Mouse (Mus musculus): Measurements from ENCODE around the gene Setd5. TPM values are rescaled to one million over a fixed set of nuclear protein-coding genes. Genes with fewer than 3 reads are reported as not detected.

Setd5 gene
- total RNA-seq, 1 experiment: 79.4 TPM

DNA sequence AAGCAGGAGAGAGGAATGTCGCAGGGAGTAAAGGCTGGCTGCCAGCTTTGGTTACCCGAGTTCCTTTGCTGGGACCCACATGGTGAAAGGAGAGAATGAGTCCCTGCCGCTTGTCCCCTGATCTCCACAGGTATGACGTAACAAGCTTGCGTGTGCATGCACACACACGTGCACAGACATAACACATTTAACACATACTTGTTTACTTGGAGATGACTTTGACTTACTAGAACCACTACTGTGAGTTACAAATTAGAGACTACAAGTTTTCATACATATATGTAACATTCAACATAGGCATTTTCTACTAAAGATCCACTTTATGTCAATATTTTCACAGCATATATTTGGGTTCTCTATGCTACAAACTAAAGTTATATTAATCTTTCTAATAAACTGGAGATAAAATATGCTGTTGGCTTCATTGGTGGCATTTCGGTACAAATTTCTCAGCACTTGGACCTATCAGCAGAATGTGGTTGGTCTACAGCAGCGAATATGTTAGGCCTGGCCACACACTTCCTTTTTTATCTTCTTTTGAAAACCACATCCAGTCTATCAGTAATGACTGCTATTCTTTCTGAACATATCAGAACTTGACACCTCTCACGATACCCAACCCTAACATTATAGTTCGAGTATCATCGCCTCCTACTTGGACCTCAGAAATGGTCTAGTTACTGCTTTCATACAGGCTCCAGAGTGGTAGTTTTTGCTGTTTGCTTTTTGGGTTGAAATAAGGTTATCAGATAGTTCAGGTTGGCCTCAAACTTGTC is 35.8 kb upstream of the Setd5 start:
- no peak overlapping the region for H3K4me3 ChIP-seq (ENCODE audit: insufficient read depth in 1 of 2, low read depth in 1 of 2, low read length in 2 of 2, poor library complexity in 1 of 2, severe bottlenecking in 1 of 2)
- TF ChIP-seq HCFC1 (IDR thresholded peaks at IDR 0.05; ENCODE audit: borderline replicate concordance, insufficient read depth, low read length) (no peak), MAFK (IDR thresholded peaks at IDR 0.05; ENCODE audit: insufficient read depth, low read depth, low read length) (no peak), ZNF384 (IDR thresholded peaks at IDR 0.05; ENCODE audit: low read depth, low read length) (no peak), CHD2 (IDR thresholded peaks at IDR 0.05; ENCODE audit: low read depth, low read length) (no peak)
- no peaks in the 10 kb centered on the region for H3K9me3 ChIP-seq (ENCODE audit: control insufficient read depth, insufficient read depth, low read depth, low read length)
- H3K9ac ChIP-seq (ENCODE audit: insufficient read depth, low read depth, low read length, poor library complexity, severe bottlenecking): no peak overlapping the region
- DNase-seq (ENCODE audit: low read depth, low spot score): no peak
- H3K4me1 ChIP-seq (ENCODE audit: control insufficient read depth in 2 of 2, insufficient read depth in 2 of 2, low read length in 2 of 2, poor library complexity in 1 of 2): peaks cover 3 to 5% of the 10 kb centered on the region in 2 experiments; a peak in 2 of 4 replicates
- H3K36me3 ChIP-seq (ENCODE audit: control insufficient read depth, insufficient read depth, low read length, poor library complexity, severe bottlenecking): no peaks in the 10 kb centered on the region
- H3K27ac ChIP-seq (ENCODE audit: insufficient read depth, low read depth, low read length, poor library complexity, severe bottlenecking): no peak overlapping the region
- in situ Hi-C loops (cut with MboI; ENCODE audit: low sequenced_read_pairs in 2 of 2, unreplicated experiment in 2 of 2): no loop called here

DNA sequence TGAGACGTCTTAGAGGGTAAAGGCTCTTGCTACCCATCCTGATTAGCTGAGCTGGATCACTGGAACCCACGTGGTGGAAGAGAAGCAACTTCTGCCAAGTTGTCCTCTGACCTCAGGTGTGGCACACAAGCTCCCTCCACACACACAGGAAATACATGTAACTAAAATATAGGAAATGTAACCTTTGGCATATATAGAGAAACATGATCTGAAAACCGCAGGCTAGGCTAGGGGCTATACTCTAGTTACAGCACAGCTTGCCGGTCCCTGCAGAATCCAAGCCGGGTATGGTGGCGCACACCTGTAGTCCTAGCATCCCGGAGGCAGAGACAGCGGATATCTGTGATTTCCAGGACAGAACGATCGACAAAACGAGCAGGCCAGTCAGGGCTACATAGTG is 31.6 kb upstream of the Setd5 start:
- in situ Hi-C loops (cut with MboI; ENCODE audit: low sequenced_read_pairs in 2 of 2, unreplicated experiment in 2 of 2): no loop called here
- H3K9me3 ChIP-seq (ENCODE audit: control insufficient read depth, insufficient read depth, low read depth, low read length): no peaks in the 10 kb centered on the region
- no peak for DNase-seq (ENCODE audit: low read depth, low spot score)
- peak overlapping the region; percentile 92 for H3K27ac ChIP-seq (ENCODE audit: insufficient read depth, low read depth, low read length, poor library complexity, severe bottlenecking)
- no peak for TF ChIP-seq MAFK (IDR thresholded peaks at IDR 0.05; ENCODE audit: insufficient read depth, low read depth, low read length)
- TF ChIP-seq ZC3H11A (IDR thresholded peaks at IDR 0.05; ENCODE audit: borderline replicate concordance, low read depth, low read length): no peak
- TF ChIP-seq ZNF384 (IDR thresholded peaks at IDR 0.05; ENCODE audit: low read depth, low read length): no peak
- TF ChIP-seq CHD2 (IDR thresholded peaks at IDR 0.05; ENCODE audit: low read depth, low read length): no peak
- TF ChIP-seq HCFC1 (IDR thresholded peaks at IDR 0.05; ENCODE audit: borderline replicate concordance, insufficient read depth, low read length): no peak
- H3K4me3 ChIP-seq (ENCODE audit: insufficient read depth in 1 of 2, low read depth in 1 of 2, low read length in 2 of 2, poor library complexity in 1 of 2, severe bottlenecking in 1 of 2): peak overlapping the region; percentile 98 to 99
- peak overlapping the region; percentile 86 for H3K9ac ChIP-seq (ENCODE audit: insufficient read depth, low read depth, low read length, poor library complexity, severe bottlenecking)
- peaks cover 0 to 4% of the 10 kb centered on the region in 2 experiments; a peak in 1 of 4 replicates for H3K4me1 ChIP-seq (ENCODE audit: control insufficient read depth in 2 of 2, insufficient read depth in 2 of 2, low read length in 2 of 2, poor library complexity in 1 of 2)
- peaks cover 7% of the 10 kb centered on the region; the same call in 1 of the 2 replicates for H3K36me3 ChIP-seq (ENCODE audit: control insufficient read depth, insufficient read depth, low read length, poor library complexity, severe bottlenecking)

DNA sequence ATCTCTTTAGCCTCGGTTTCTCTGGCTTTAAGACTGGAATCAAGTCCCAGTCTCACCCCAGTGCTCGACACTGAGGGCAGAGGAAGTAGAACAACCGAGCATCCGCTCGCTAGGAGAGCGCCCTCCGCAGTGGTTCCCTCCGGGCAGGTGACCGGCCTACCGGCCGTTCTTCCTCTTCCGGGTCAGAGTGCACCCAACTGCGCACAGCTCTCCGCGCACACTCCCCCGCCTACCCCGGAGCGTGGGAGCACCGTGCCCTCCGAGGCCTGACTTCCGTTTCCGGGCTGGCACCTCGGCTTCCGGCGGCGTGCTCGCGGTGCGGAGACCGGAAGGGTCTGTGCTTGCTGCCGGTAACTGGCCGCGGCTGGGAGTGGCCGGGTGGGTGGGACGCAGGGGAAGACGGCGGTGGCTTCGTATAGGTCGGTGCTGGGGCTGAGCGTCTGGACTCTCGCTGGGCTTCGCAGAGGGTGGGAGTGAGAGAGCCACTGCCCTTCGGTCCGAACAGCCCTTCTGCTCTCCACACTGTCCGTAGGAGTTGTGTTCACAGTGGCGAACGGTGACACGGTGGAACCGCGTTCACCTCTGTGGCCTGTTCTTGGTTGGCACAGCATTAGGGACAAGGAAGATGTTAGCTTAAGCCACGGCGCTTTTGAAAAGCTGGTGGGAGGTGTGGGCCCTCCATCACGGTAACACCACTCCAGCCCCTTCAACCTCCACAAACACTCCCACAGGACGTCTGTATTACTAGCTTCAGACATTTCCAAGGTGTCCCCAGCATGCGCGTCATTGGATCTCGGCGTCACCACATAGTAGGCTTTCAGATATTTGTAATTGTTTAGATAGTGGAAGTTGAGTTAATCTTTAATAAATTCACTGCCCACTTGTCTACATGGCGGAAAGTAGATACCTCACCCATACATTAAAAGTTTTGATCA is 30.9 kb upstream of the Setd5 start, which contains the start of gene Thumpd3:
Thumpd3 (plus strand) TSS at position 185 of the 935 bp plus-strand sequence.
- peak within 1 kb of the TSS; percentile 98 to 99 for H3K4me3 ChIP-seq (ENCODE audit: insufficient read depth in 1 of 2, low read depth in 1 of 2, low read length in 2 of 2, poor library complexity in 1 of 2, severe bottlenecking in 1 of 2)
- H3K36me3 ChIP-seq (ENCODE audit: control insufficient read depth, insufficient read depth, low read length, poor library complexity, severe bottlenecking): peaks cover 9% of the 10 kb centered on the region
- no peaks in the 10 kb centered on the region for H3K9me3 ChIP-seq (ENCODE audit: control insufficient read depth, insufficient read depth, low read depth, low read length)
- peak within 1 kb of the TSS; percentile 98 for H3K9ac ChIP-seq (ENCODE audit: insufficient read depth, low read depth, low read length, poor library complexity, severe bottlenecking)
- DNase-seq (ENCODE audit: low read depth, low spot score): peak; percentile 93
- H3K27ac ChIP-seq (ENCODE audit: insufficient read depth, low read depth, low read length, poor library complexity, severe bottlenecking): peak within 1 kb of the TSS; percentile 92
- in situ Hi-C loops (cut with MboI; ENCODE audit: low sequenced_read_pairs in 2 of 2, unreplicated experiment in 2 of 2): no loop called here
- peak; percentile 79 for TF ChIP-seq CHD2 (IDR thresholded peaks at IDR 0.05; ENCODE audit: low read depth, low read length)
- TF ChIP-seq MAFK (IDR thresholded peaks at IDR 0.05; ENCODE audit: insufficient read depth, low read depth, low read length): no peak
- TF ChIP-seq HCFC1 (IDR thresholded peaks at IDR 0.05; ENCODE audit: borderline replicate concordance, insufficient read depth, low read length): peak; percentile 88
- peaks cover 0 to 4% of the 10 kb centered on the region in 2 experiments; a peak in 1 of 4 replicates for H3K4me1 ChIP-seq (ENCODE audit: control insufficient read depth in 2 of 2, insufficient read depth in 2 of 2, low read length in 2 of 2, poor library complexity in 1 of 2)

GRCm38 (mm10) chr6:113047016-113047746 is 30.0 kb upstream of the Setd5 start:
- H3K36me3 ChIP-seq (ENCODE audit: control insufficient read depth, insufficient read depth, low read length, poor library complexity, severe bottlenecking): peaks cover 12% of the 10 kb centered on the region
- H3K4me1 ChIP-seq (ENCODE audit: control insufficient read depth in 2 of 2, insufficient read depth in 2 of 2, low read length in 2 of 2, poor library complexity in 1 of 2): peaks cover 0 to 4% of the 10 kb centered on the region in 2 experiments; a peak in 1 of 4 replicates
- no peak overlapping the region; the same call in 1 of the 2 replicates for H3K27ac ChIP-seq (ENCODE audit: insufficient read depth, low read depth, low read length, poor library complexity, severe bottlenecking)
- in situ Hi-C loops (cut with MboI; ENCODE audit: low sequenced_read_pairs in 2 of 2, unreplicated experiment in 2 of 2): no loop called here
- TF ChIP-seq CHD2 (IDR thresholded peaks at IDR 0.05; ENCODE audit: low read depth, low read length) (no peak), ZNF384 (IDR thresholded peaks at IDR 0.05; ENCODE audit: low read depth, low read length) (no peak), MAFK (IDR thresholded peaks at IDR 0.05; ENCODE audit: insufficient read depth, low read depth, low read length) (no peak), ZC3H11A (IDR thresholded peaks at IDR 0.05; ENCODE audit: borderline replicate concordance, low read depth, low read length) (no peak), HCFC1 (IDR thresholded peaks at IDR 0.05; ENCODE audit: borderline replicate concordance, insufficient read depth, low read length) (no peak)
- DNase-seq (ENCODE audit: low read depth, low spot score): no peak
- peak overlapping the region; percentile 82 for H3K9ac ChIP-seq (ENCODE audit: insufficient read depth, low read depth, low read length, poor library complexity, severe bottlenecking)
- H3K9me3 ChIP-seq (ENCODE audit: control insufficient read depth, insufficient read depth, low read depth, low read length): no peaks in the 10 kb centered on the region
- peak overlapping the region; percentile 98 to 99 for H3K4me3 ChIP-seq (ENCODE audit: insufficient read depth in 1 of 2, low read depth in 1 of 2, low read length in 2 of 2, poor library complexity in 1 of 2, severe bottlenecking in 1 of 2)

All from ES-E14 (cell line).